Mouse (Mus musculus): Measurements from ENCODE around the gene Fam217a. TPM values are rescaled to one million over a fixed set of nuclear protein-coding genes. Genes with fewer than 3 reads are reported as not detected.

Fam217a gene
- total and polyA plus RNA-seq, 3 experiments, result not detected

- Histone ChIP-seq H3K4me1 (ENCODE audit: control insufficient read depth in 1 of 2, insufficient read depth in 2 of 2, low read length in 2 of 2) (no peaks in the 10 kb centered on the region), H3K27me3 (ENCODE audit: control insufficient read depth in 1 of 2, insufficient read depth in 2 of 2, low read length in 2 of 2) (peaks cover 0 to 2% of the 10 kb centered on the region in 2 experiments), H3K27ac (ENCODE audit: control insufficient read depth, low read depth, low read length) (no peak overlapping the region), H3K9me3 (replicated peaks; ENCODE audit: insufficient read depth, low read length) (no peaks in the 10 kb centered on the region), H3K79me2 (ENCODE audit: control insufficient read depth, insufficient read depth, low read length, poor library complexity) (no peaks in the 10 kb centered on the region), H3K36me3 (ENCODE audit: control insufficient read depth in 1 of 2, insufficient read depth in 2 of 2, low read length in 2 of 2) (no peaks in the 10 kb centered on the region), H3K9ac (ENCODE audit: control insufficient read depth, low read depth, low read length, poor library complexity, severe bottlenecking) (no peak overlapping the region), H3K4me3 (ENCODE audit: control insufficient read depth in 1 of 2, insufficient read depth in 1 of 2, low read depth in 2 of 2, low read length in 2 of 2) (peak overlapping the region; percentile 46 to 55; a peak in 2 of 4 replicates)
- no peak for TF ChIP-seq ZMIZ1 (IDR thresholded peaks at IDR 0.05; ENCODE audit: low read depth, low read length)
- TF ChIP-seq MAX (IDR thresholded peaks at IDR 0.05; ENCODE audit: low read length), result no peak
- no peak for TF ChIP-seq RAD21 (IDR thresholded peaks at IDR 0.05; ENCODE audit: low read depth, low read length)
- TF ChIP-seq GABPA (IDR thresholded peaks at IDR 0.05; ENCODE audit: low read depth, low read length), result no peak
- no peak for TF ChIP-seq CHD2 (IDR thresholded peaks at IDR 0.05; ENCODE audit: low read length)
- TF ChIP-seq TBP (IDR thresholded peaks at IDR 0.05; ENCODE audit: low read depth, low read length), result no peak
- no peak for TF ChIP-seq RCOR1 (IDR thresholded peaks at IDR 0.05; ENCODE audit: low read depth, low read length)
- no peak for TF ChIP-seq HCFC1 (IDR thresholded peaks at IDR 0.05; ENCODE audit: low read depth, low read length)
- TF ChIP-seq MXI1 (IDR thresholded peaks at IDR 0.05; ENCODE audit: low read depth, low read length), result no peak
- no peak for TF ChIP-seq CHD1 (IDR thresholded peaks at IDR 0.05; ENCODE audit: low read depth, low read length)
- TF ChIP-seq ETS1 (IDR thresholded peaks at IDR 0.05; ENCODE audit: low read depth, low read length), result no peak
- TF ChIP-seq MAZ (IDR thresholded peaks at IDR 0.05; ENCODE audit: low read depth, low read length), result no peak
- TF ChIP-seq KAT2A (conservative IDR thresholded peaks at IDR 0.05; ENCODE audit: low read depth, low read length), result no peak
- DNase-seq (ENCODE audit: low read depth, low spot score), result no peak
These were observed 40.8 kb upstream of the Fam217a start for GRCm38 (mm10) chr13:34964866-34965265.

GRCm38 (mm10) chr13:34964419-34964818 is 40.3 kb upstream of the Fam217a start:
- Histone ChIP-seq H3K36me3 (ENCODE audit: control insufficient read depth in 1 of 2, insufficient read depth in 2 of 2, low read length in 2 of 2) (no peaks in the 10 kb centered on the region), H3K4me3 (ENCODE audit: control insufficient read depth in 1 of 2, insufficient read depth in 1 of 2, low read depth in 2 of 2, low read length in 2 of 2) (peak overlapping the region; percentile 46 to 55)

More at GRCm38 (mm10) chr13:34964419-34964818, 40.3 kb upstream of the Fam217a start:
- DNase-seq (ENCODE audit: low read depth, low spot score), result peak; percentile 24
- Histone ChIP-seq H3K9ac (ENCODE audit: control insufficient read depth, low read depth, low read length, poor library complexity, severe bottlenecking) (peak overlapping the region; percentile 28; the same call in 1 of the 2 replicates), H3K79me2 (ENCODE audit: control insufficient read depth, insufficient read depth, low read length, poor library complexity) (no peaks in the 10 kb centered on the region), H3K27me3 (ENCODE audit: control insufficient read depth in 1 of 2, insufficient read depth in 2 of 2, low read length in 2 of 2) (peaks cover 0 to 2% of the 10 kb centered on the region in 2 experiments), H3K9me3 (replicated peaks; ENCODE audit: insufficient read depth, low read length) (no peaks in the 10 kb centered on the region), H3K4me1 (ENCODE audit: control insufficient read depth in 1 of 2, insufficient read depth in 2 of 2, low read length in 2 of 2) (no peaks in the 10 kb centered on the region), H3K27ac (ENCODE audit: control insufficient read depth, low read depth, low read length) (no peak overlapping the region)
- TF ChIP-seq MXI1 (IDR thresholded peaks at IDR 0.05; ENCODE audit: low read depth, low read length) (no peak), POLR2AphosphoS2 (IDR thresholded peaks at IDR 0.05; ENCODE audit: low read length) (no peak), CHD2 (IDR thresholded peaks at IDR 0.05; ENCODE audit: low read length) (no peak), NELFE (IDR thresholded peaks at IDR 0.05; ENCODE audit: low read depth, low read length) (no peak), CTCF (IDR thresholded peaks at IDR 0.05 in 2 of 3, conservative IDR thresholded peaks at IDR 0.05 in 1 of 3; ENCODE audit: control insufficient read depth in 1 of 3, insufficient read depth in 1 of 3, low read depth in 2 of 3, low read length in 3 of 3, poor library complexity in 1 of 3, severe bottlenecking in 1 of 3) (no peak), POLR2A (IDR thresholded peaks at IDR 0.05; ENCODE audit: control insufficient read depth in 1 of 2, insufficient read depth in 1 of 2, low read depth in 1 of 2, low read length in 2 of 2, poor library complexity in 1 of 2) (no peak), HCFC1 (IDR thresholded peaks at IDR 0.05; ENCODE audit: low read depth, low read length) (no peak), CHD1 (IDR thresholded peaks at IDR 0.05; ENCODE audit: low read depth, low read length) (no peak), ZKSCAN1 (IDR thresholded peaks at IDR 0.05; ENCODE audit: low read depth, low read length) (no peak), ZC3H11A (IDR thresholded peaks at IDR 0.05; ENCODE audit: low read depth, low read length) (no peak), GABPA (IDR thresholded peaks at IDR 0.05; ENCODE audit: low read depth, low read length) (no peak), MYC (IDR thresholded peaks at IDR 0.05; ENCODE audit: low read depth, low read length) (no peak), SIN3A (IDR thresholded peaks at IDR 0.05; ENCODE audit: low read length) (no peak)
